Mouse (Mus musculus) hindbrain, embryonic 12.5 days (tissue): ENCODE results near the gene Tnfsf4. TPM values are rescaled to one million over a fixed set of nuclear protein-coding genes. Genes with fewer than 3 reads are reported as not detected.

Experiments used
- polyA plus RNA-seq: library from polyadenylated mRNA; unstranded; fragments of >200 nt; fragmentation: Nextera tagmentation; extraction: Ambion mirVana; gene quantifications from 2 replicates; pipeline ENCODE4 v1.2.1, GENCODE M21; 2016

Tnfsf4 gene
- polyA plus RNA-seq, 1 experiment from 2014 or later, result not detected

Other genes with a start within 250 kb of the Tnfsf4 start
- 0.26 TPM in 1 of 2 replicates, not detected in the other for gene Tex50, start 236.1 kb upstream of the Tnfsf4 start, polyA plus RNA-seq
- 314 and 331 TPM in 2 replicates for gene Prdx6, start 144.2 kb upstream of the Tnfsf4 start, polyA plus RNA-seq
- not detected in 2 replicates for gene Tnfsf18, start 99.2 kb downstream of the Tnfsf4 start, polyA plus RNA-seq